Mouse (Mus musculus) cerebellum, adult 2 months (tissue): ENCODE measurements at regions not wholly inside any gene's neighbourhood (a gene's known extent, or its start where the extent isn't known, plus 50 kb on each side); places are given as distances from the start of the nearest gene placed in this dataset.

Experiments used
- DNase-seq, 2 experiments: peaks; one replicate each; pipeline ENCODE4 v3.0.0; 2021
- H3K27ac ChIP-seq: fragments of 200-500 bp; 2 replicates; pipeline ENCODE4 v1.5.1; 2012; ENCODE audit warnings: low read length, control low read depth, inconsistent platforms; ENCODE audit not compliant: insufficient read depth
- H3K27me3 ChIP-seq: fragments of 200-500 bp; 2 replicates; pipeline ENCODE4 v1.6.1; 2012; ENCODE audit warnings: inconsistent platforms, mild to moderate bottlenecking, low read length, moderate library complexity; ENCODE audit not compliant: control insufficient read depth, insufficient read depth
- H3K4me1 ChIP-seq: fragments of 200-500 bp; 2 replicates; pipeline ENCODE4 v1.6.1; 2011; ENCODE audit warnings: low read length; ENCODE audit not compliant: control insufficient read depth, insufficient read depth
- H3K4me3 ChIP-seq: fragments of 200-500 bp; replicated peaks from 2 replicates; pipeline ENCODE3; 2011; ENCODE audit warnings: mild to moderate bottlenecking, low read depth, low read length, control low read depth; ENCODE audit not compliant: insufficient read depth
- CTCF ChIP-seq: fragments of 200-500 bp; IDR thresholded peaks from 2 replicates; pipeline ENCODE4 v1.5.1; 2011; ENCODE audit warnings: low read depth, mild to moderate bottlenecking, control low read depth, low read length, moderate library complexity, borderline replicate concordance; ENCODE audit not compliant: insufficient read depth
- POLR2A ChIP-seq: fragments of 200-500 bp; IDR thresholded peaks from 2 replicates; pipeline ENCODE4 v1.6.1; 2011; ENCODE audit warnings: low read length, control low read depth, borderline replicate concordance; ENCODE audit not compliant: insufficient read depth
- WGBS: fragments of 180-500 bp; shearing (Covaris S2); methylation state at CpG from one replicate; pipeline ENCODE4 v1.1.7; 2018; 5-methylcytosine and 5-hydroxymethylcytosine counted together

GRCm38 (mm10) chr6:13006596-13006995 lies 63.0 kb upstream of the Tmem106b start:
- no peak overlapping the region for H3K27ac ChIP-seq
- TF ChIP-seq CTCF, result no peak

GRCm38 (mm10) chr6:12994701-12995100 lies 74.9 kb upstream of the Tmem106b start:
- Histone ChIP-seq H3K4me1 (no peaks in the 10 kb centered on the region), H3K27ac (no peak overlapping the region), H3K4me3 (no peak overlapping the region), H3K27me3 (no peaks in the 10 kb centered on the region)
- TF ChIP-seq CTCF, result no peak
- no peak for TF ChIP-seq POLR2A
- WGBS, result 7% methylated on average over 2 of the region's 2 CpGs
- no peak for DNase-seq

More at GRCm38 (mm10) chr6:13006596-13006995, 63.0 kb upstream of the Tmem106b start:
- no peaks in the 10 kb centered on the region for H3K4me1 ChIP-seq
- no peak for DNase-seq
- no peak overlapping the region for H3K4me3 ChIP-seq
- no peaks in the 10 kb centered on the region for H3K27me3 ChIP-seq

GRCm38 (mm10) chr6:12993772-12994171 lies 75.8 kb upstream of the Tmem106b start:
- DNase-seq, result no peak
- Histone ChIP-seq H3K27me3 (no peaks in the 10 kb centered on the region), H3K4me3 (no peak overlapping the region), H3K4me1 (no peaks in the 10 kb centered on the region), H3K27ac (no peak overlapping the region)
- WGBS, result 81% methylated on average over 2 of the region's 2 CpGs
- no peak for TF ChIP-seq CTCF
- TF ChIP-seq POLR2A, result no peak

GRCm38 (mm10) chr6:12977184-12977897 lies 92.2 kb upstream of the Tmem106b start:
- Histone ChIP-seq H3K27ac (no peak overlapping the region), H3K4me1 (no peaks in the 10 kb centered on the region), H3K4me3 (no peak overlapping the region), H3K27me3 (no peaks in the 10 kb centered on the region)
- 19% methylated on average over 1 of the region's 1 CpGs for WGBS
- no peak for DNase-seq
- TF ChIP-seq POLR2A, result no peak
- TF ChIP-seq CTCF, result no peak

- no peak for TF ChIP-seq CTCF
- no peak for TF ChIP-seq POLR2A
- Histone ChIP-seq H3K27me3 (no peaks in the 10 kb centered on the region), H3K27ac (no peak overlapping the region), H3K4me3 (no peak overlapping the region), H3K4me1 (no peaks in the 10 kb centered on the region)
- 43% methylated on average over 1 of the region's 1 CpGs for WGBS
- DNase-seq, result no peak
These were observed 98.0 kb upstream of the Tmem106b start for GRCm38 (mm10) chr6:12971604-12972003.

- H3K4me3 ChIP-seq, result no peak overlapping the region
- H3K4me1 ChIP-seq, result no peaks in the 10 kb centered on the region
- H3K27ac ChIP-seq, result no peak overlapping the region
- TF ChIP-seq CTCF, result no peak
- TF ChIP-seq POLR2A, result no peak
- WGBS, result 79% methylated on average over 2 of the region's 2 CpGs
- DNase-seq, result no peak
- H3K27me3 ChIP-seq, result no peaks in the 10 kb centered on the region
These were observed 102.3 kb upstream of the Tmem106b start for GRCm38 (mm10) chr6:12967291-12967690.

GRCm38 (mm10) chr6:12957797-12958196 lies 111.8 kb upstream of the Tmem106b start:
- TF ChIP-seq POLR2A (no peak), CTCF (no peak)
- Histone ChIP-seq H3K27me3 (no peaks in the 10 kb centered on the region), H3K27ac (no peak overlapping the region), H3K4me3 (no peak overlapping the region), H3K4me1 (no peaks in the 10 kb centered on the region)
- WGBS, result 87% methylated on average over 6 of the region's 6 CpGs
- DNase-seq, result no peak

GRCm38 (mm10) chr6:12911610-12912009 lies 157.9 kb upstream of the Tmem106b start:
- Histone ChIP-seq H3K4me1 (no peaks in the 10 kb centered on the region), H3K27me3 (no peaks in the 10 kb centered on the region), H3K27ac (no peak overlapping the region), H3K4me3 (no peak overlapping the region)
- no peak for TF ChIP-seq POLR2A
- DNase-seq, result peak in 1 of 2 experiments; percentile 6
- WGBS, result 60% methylated on average over 3 of the region's 3 CpGs
